Mouse (Mus musculus): Measurements from ENCODE around the gene Arhgef11. TPM values are rescaled to one million over a fixed set of nuclear protein-coding genes. Genes with fewer than 3 reads are reported as not detected.

Arhgef11 gene
- polyA plus RNA-seq, 1 experiment from 2014 or later, result 18.8 TPM

DNA sequence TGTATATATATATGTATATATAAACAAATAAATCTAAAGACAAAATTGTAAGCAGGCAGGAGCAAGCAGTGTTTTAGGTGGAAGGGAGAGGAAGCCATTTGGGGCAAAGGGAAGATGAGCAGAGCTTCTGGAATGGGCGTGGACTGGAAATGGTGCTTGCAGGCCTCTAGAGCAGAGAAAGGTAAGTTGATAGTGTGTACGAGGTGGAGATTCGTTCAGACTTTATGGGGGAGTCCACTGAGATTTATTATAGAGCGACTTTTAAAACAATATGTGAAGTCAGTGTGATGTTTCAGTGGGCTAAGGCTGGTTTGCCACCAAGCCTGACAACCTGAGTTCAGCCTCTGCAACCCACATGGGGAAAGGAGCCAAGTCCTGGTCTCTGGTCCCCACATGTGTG lies 7.5 kb downstream of the Arhgef11 start:
- H3K9me3 ChIP-seq, result no peaks in the 10 kb centered on the region

DNA sequence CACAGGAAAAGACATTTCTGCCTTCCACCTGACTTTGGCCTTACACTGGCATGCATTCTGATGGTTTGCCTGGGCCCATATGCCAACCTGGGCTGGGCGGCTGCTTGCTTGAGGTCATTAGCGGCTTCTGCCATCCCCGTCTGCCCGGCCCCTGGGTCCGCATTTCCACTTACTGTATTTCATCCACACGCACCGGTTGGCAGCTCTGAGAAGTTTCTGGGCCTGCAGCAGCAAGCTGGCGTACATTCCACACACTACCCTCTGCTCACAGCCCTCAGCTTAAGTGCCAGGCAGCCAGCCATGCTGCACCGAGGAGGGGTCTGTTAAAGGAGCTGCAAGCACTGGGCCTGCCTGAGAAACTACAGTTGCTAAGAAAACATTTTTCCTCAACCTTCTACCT lies 13.5 kb downstream of the Arhgef11 start:
- Histone ChIP-seq H3K36me3 (no peaks in the 10 kb centered on the region), H3K9ac (no peak overlapping the region), H3K9me3 (no peaks in the 10 kb centered on the region), H3K27me3 (no peaks in the 10 kb centered on the region), H3K27ac (no peak overlapping the region), H3K4me1 (peaks cover 17% of the 10 kb centered on the region), H3K4me3 (no peak overlapping the region), H3K4me2 (replicated peaks) (no peak overlapping the region)
- ATAC-seq (ENCODE audit: low FRiP score, low read depth), result no peak
- WGBS, result 87% methylated on average over 9 of the region's 9 CpGs

More for the DNA sequence above, 7.5 kb downstream of the Arhgef11 start:
- Histone ChIP-seq H3K36me3 (no peaks in the 10 kb centered on the region), H3K27ac (no peak overlapping the region), H3K4me2 (replicated peaks) (no peak overlapping the region), H3K4me3 (no peak overlapping the region), H3K9ac (no peak overlapping the region), H3K27me3 (no peaks in the 10 kb centered on the region), H3K4me1 (peaks cover 18% of the 10 kb centered on the region)
- no peak for ATAC-seq (ENCODE audit: low FRiP score, low read depth)
- 75% methylated on average over 4 of the region's 4 CpGs for WGBS

DNA sequence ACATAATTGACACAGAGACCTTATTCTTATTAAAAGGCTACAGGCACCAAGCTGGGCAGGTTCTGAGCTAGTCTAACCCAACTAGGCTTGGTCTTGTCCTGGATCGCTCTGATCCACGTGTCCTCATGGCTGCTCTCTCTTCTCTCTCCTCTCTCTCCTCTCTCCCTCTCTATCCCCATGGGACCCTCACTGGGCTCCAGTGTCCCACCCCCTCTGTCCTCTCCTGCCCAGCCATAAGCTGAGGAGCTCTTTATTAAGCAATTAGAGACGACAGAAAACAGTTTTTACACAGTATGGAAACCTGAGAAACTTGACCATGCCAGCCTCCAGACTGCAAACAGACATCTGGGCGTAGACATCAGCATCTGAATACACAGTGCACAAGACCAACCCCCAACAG lies 14.0 kb downstream of the Arhgef11 start:
- peaks cover 17% of the 10 kb centered on the region for H3K4me1 ChIP-seq
- no peak for ATAC-seq (ENCODE audit: low FRiP score, low read depth)
- no peak overlapping the region for H3K4me2 ChIP-seq (replicated peaks)
- 55% methylated on average over 4 of the region's 4 CpGs for WGBS
- H3K4me3 ChIP-seq, result no peak overlapping the region
- H3K9me3 ChIP-seq, result no peaks in the 10 kb centered on the region
- no peak overlapping the region for H3K9ac ChIP-seq
- H3K27me3 ChIP-seq, result no peaks in the 10 kb centered on the region
- no peak overlapping the region for H3K27ac ChIP-seq
- H3K36me3 ChIP-seq, result no peaks in the 10 kb centered on the region

DNA sequence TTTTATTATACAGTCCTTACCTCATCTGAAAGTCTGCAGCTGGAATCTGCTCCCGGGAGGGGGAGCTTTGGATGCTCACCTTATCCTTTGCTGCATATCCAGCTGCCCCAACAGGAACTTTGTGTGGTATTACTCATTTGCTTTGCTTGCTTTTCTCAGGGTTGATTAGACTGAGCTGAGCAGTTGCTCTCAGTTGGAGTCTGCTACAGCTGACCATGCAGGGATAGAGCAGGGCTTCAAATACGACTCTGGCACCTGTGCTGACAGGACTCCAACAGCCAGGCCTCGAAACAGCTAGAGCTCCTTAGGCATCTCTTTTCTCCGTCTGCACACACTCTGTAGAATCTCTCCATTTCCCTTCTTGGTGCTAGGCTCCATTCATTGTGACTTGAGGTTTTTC lies 18.2 kb downstream of the Arhgef11 start:
- ATAC-seq (ENCODE audit: low FRiP score, low read depth), result no peak
- no peak overlapping the region for H3K27ac ChIP-seq
- no peaks in the 10 kb centered on the region for H3K36me3 ChIP-seq
- no peaks in the 10 kb centered on the region for H3K9me3 ChIP-seq
- peaks cover 17% of the 10 kb centered on the region for H3K4me1 ChIP-seq
- no peaks in the 10 kb centered on the region for H3K27me3 ChIP-seq
- 54% methylated on average over 4 of the region's 4 CpGs for WGBS
- no peak overlapping the region for H3K9ac ChIP-seq
- H3K4me3 ChIP-seq, result no peak overlapping the region
- H3K4me2 ChIP-seq (replicated peaks), result no peak overlapping the region

DNA sequence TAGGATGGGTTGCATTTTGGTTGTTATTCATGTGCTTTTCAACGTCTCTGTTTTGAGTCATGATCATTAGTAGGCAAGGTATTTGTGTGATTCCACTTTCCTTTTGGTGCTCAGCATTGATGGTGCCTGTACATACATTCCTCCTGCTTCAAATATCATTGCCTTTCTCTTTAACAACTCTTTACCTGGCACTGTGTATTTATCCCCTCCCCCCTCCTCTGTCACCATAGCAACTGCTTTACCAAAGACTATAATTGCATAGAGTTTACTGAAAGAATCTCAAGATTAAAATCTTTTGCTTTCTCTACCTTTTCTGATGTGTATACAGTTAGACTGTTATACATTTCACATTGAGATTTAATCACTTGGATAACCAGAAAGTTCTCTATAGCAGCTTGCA lies 26.1 kb downstream of the Arhgef11 start:
- Histone ChIP-seq H3K4me3 (no peak overlapping the region), H3K27ac (no peak overlapping the region), H3K4me1 (peaks cover 10% of the 10 kb centered on the region), H3K4me2 (replicated peaks) (no peak overlapping the region), H3K9me3 (no peaks in the 10 kb centered on the region), H3K36me3 (peaks cover 13% of the 10 kb centered on the region), H3K9ac (no peak overlapping the region), H3K27me3 (no peaks in the 10 kb centered on the region)
- no peak for ATAC-seq (ENCODE audit: low FRiP score, low read depth)
- WGBS, result 82% methylated on average over 1 of the region's 1 CpGs

DNA sequence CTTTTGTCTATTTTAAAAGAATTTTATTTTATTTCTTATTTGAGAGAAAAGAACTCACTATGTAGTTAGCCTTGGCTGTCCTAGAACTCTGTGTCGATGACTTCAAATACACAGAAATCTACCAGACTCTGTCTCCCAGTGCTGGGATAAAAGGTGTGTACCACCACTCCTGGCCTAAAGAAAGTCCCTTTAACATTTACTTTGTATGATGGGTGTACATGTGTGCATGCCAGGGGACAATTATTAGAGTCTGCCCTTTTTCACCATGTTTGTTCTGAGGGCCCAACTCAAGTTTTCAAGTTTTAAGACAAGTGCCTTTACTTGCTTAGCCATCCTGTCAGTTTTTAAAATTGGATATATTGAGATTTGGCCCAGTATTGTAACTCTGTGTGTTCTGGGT lies 28.8 kb downstream of the Arhgef11 start:
- Histone ChIP-seq H3K27ac (no peak overlapping the region), H3K9ac (no peak overlapping the region), H3K27me3 (no peaks in the 10 kb centered on the region), H3K9me3 (no peaks in the 10 kb centered on the region), H3K4me1 (peaks cover 10% of the 10 kb centered on the region), H3K4me3 (no peak overlapping the region), H3K36me3 (peaks cover 7% of the 10 kb centered on the region; the same call in 1 of the 2 replicates), H3K4me2 (replicated peaks) (no peak overlapping the region)
- ATAC-seq (ENCODE audit: low FRiP score, low read depth), result no peak
- 100% methylated on average over 1 of the region's 1 CpGs for WGBS

DNA sequence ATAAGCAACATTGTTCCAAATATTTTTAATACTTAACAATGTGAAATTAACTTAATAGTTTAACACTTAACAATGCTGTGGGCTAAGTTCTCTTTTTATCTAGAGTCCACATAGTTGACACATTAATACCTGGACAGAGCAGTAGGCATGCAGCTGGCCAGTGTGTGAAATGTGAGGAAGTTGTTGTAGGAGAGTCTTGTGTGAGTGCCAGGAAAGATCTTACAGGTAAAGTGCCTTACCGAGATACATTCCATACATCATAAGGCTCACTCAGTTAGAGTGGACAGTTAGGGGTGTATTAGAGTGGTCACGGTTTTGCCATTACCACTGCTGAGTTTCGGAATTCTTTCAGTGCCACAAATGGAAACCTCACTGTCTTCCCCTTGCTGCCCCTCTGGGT lies 31.7 kb downstream of the Arhgef11 start:
- H3K4me3 ChIP-seq, result no peak overlapping the region
- H3K27me3 ChIP-seq, result no peaks in the 10 kb centered on the region
- WGBS, result 88% methylated on average over 3 of the region's 3 CpGs
- peaks cover 10% of the 10 kb centered on the region for H3K4me1 ChIP-seq
- ATAC-seq (ENCODE audit: low FRiP score, low read depth), result no peak
- no peak overlapping the region for H3K27ac ChIP-seq
- H3K9me3 ChIP-seq, result no peaks in the 10 kb centered on the region
- no peaks in the 10 kb centered on the region for H3K36me3 ChIP-seq
- H3K4me2 ChIP-seq (replicated peaks), result no peak overlapping the region
- H3K9ac ChIP-seq, result no peak overlapping the region

DNA sequence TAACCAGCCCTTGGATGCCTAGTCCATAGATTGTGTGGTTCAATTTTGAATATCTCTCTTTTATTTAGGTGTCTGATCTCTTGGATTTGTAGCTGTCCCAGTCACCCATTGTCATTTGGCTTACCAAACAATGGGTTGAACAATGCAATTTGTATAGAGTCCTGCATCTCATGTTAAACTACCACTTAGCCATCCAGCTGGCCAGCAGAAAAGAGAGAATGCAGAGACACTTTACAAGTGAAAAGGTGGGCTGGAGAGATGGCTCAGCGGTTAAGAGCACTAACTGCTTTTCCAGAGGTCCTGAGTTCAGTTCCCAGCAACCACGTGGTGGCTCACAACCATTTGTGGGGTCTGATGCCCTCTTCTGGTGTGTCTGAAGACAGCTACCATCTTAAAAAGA lies 41.0 kb downstream of the Arhgef11 start:
- WGBS, result 70% methylated on average over 2 of the region's 2 CpGs
- Histone ChIP-seq H3K9me3 (no peaks in the 10 kb centered on the region), H3K36me3 (no peaks in the 10 kb centered on the region), H3K9ac (no peak overlapping the region), H3K27ac (no peak overlapping the region), H3K4me2 (replicated peaks) (no peak overlapping the region), H3K4me3 (no peak overlapping the region), H3K27me3 (no peaks in the 10 kb centered on the region), H3K4me1 (0 out of 2 replicates have a peak, but pooled peaks cover 3% of the 10 kb centered on the region)
- no peak for ATAC-seq (ENCODE audit: low FRiP score, low read depth)

DNA sequence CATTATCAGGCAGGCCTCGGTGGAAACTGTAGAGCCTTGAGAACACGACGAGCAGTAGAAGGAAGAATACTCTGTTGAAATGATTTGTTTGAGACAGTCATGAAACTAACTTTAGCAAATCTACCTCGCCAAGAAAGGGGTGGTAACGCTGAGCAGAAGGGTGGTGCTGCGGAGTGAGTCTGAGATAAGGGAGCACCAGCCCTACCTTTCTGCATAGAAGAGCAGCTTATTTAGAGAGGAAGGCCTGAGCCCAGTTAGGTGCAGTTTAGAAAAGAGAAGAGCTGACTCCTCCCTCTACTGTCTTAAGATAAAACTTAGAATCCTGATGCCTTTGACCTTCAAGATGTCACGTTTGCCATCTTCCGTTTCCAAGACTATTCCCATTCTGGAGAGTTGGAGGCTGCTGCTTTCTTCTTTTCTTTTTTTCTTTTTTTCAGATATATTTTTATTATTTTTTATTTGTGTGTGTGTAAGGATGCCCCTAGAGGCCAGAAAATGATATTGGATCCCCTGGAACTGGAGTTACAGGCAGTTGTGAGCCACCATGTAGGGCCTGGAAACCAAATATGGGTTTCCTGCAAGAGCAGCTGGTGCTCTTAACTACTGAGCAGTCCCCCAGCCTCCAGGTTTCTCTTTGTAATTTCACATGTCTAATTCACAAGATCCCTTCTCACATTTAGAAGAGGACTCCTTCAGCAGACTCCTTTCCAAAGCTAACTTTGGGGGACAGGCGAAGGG lies 42.5 kb downstream of the Arhgef11 start:
- Histone ChIP-seq H3K27ac (no peak overlapping the region; the same call in 1 of the 2 replicates), H3K9ac (no peak overlapping the region), H3K4me3 (no peak overlapping the region), H3K36me3 (no peaks in the 10 kb centered on the region), H3K4me1 (0 out of 2 replicates have a peak, but pooled peaks cover 3% of the 10 kb centered on the region), H3K27me3 (no peaks in the 10 kb centered on the region), H3K9me3 (no peaks in the 10 kb centered on the region), H3K4me2 (replicated peaks) (no peak overlapping the region)
- 91% methylated on average over 9 of the region's 9 CpGs for WGBS
- no peak for ATAC-seq (ENCODE audit: low FRiP score, low read depth)

DNA sequence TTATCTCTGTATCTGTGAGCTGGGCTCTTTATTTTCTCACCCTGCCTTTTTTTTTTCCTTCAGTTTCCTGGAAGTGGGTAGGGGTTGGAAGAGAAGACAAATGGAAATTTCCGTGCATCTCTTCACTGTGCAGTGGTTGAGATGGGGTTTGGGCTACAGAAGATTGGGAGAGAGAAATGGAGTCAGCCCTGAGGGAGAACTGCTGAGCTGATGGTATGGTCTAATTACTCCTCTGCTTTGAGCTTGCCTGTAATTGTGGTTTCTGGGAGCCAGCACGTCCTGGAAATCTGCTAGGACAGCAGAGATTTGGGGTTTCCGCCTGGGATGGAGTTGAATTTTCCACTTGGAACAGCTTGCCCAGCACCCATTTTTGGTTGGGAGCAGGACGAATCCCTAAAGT lies 43.1 kb downstream of the Arhgef11 start:
- H3K9me3 ChIP-seq, result no peaks in the 10 kb centered on the region
- no peaks in the 10 kb centered on the region for H3K36me3 ChIP-seq
- H3K4me3 ChIP-seq, result no peak overlapping the region
- H3K27ac ChIP-seq, result no peak overlapping the region; the same call in 1 of the 2 replicates
- H3K9ac ChIP-seq, result no peak overlapping the region
- ATAC-seq (ENCODE audit: low FRiP score, low read depth), result no peak
- H3K27me3 ChIP-seq, result no peaks in the 10 kb centered on the region
- H3K4me2 ChIP-seq (replicated peaks), result no peak overlapping the region
- WGBS, result 69% methylated on average over 4 of the region's 4 CpGs
- H3K4me1 ChIP-seq, result 0 out of 2 replicates have a peak, but pooled peaks cover 3% of the 10 kb centered on the region

DNA sequence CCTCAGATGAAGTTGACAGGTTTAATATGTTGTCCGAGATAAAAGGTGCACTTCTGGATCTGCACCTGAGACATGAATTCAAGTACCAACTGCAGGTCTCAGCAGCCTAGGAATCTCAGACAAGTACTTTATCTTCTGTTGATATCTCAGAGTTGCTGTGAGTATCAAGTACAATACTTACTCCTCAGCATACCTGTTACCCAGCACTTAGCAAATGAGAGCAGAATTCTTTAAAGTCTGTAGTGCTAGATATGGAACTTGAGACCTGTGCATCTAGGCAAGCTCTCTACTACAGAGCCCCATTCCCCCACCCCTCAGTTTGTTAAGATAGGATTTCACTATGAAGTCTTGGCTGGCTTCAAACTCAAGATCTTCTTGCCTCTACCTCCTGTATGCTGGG lies 43.9 kb downstream of the Arhgef11 start:
- no peak overlapping the region for H3K27ac ChIP-seq
- no peak overlapping the region for H3K9ac ChIP-seq
- no peaks in the 10 kb centered on the region for H3K9me3 ChIP-seq
- ATAC-seq (ENCODE audit: low FRiP score, low read depth), result no peak
- WGBS, result 90% methylated on average over 1 of the region's 1 CpGs
- H3K4me1 ChIP-seq, result 0 out of 2 replicates have a peak, but pooled peaks cover 3% of the 10 kb centered on the region
- H3K27me3 ChIP-seq, result no peaks in the 10 kb centered on the region
- no peak overlapping the region for H3K4me2 ChIP-seq (replicated peaks)
- H3K4me3 ChIP-seq, result no peak overlapping the region
- H3K36me3 ChIP-seq, result no peaks in the 10 kb centered on the region

DNA sequence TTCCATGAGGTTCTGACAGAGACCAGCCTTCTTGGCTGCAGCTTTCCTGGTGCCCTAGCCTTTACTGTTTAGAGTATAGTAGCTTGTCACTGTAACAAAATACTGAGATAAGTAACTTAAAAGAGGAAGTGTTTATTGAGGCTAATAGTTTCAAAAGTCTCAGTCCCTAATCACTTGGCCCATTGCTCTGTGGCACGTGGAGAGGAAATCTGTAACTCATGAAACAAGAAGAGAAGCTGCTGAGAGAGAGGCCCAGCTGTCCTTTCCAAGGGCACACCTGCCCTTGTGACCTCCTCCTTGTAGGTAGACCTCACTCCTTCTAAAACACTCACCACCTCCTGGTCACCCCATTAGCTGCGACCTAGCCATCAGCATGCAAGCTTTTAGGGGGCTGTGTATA lies 101.2 kb downstream of the Arhgef11 start:
- Histone ChIP-seq H3K9me3 (no peaks in the 10 kb centered on the region), H3K27me3 (no peaks in the 10 kb centered on the region), H3K4me1 (no peaks in the 10 kb centered on the region), H3K9ac (no peak overlapping the region), H3K27ac (no peak overlapping the region), H3K4me3 (no peak overlapping the region), H3K4me2 (replicated peaks) (no peak overlapping the region), H3K36me3 (peaks cover 89% of the 10 kb centered on the region)
- ATAC-seq (ENCODE audit: low FRiP score, low read depth), result no peak
- WGBS, result 75% methylated on average over 2 of the region's 2 CpGs

DNA sequence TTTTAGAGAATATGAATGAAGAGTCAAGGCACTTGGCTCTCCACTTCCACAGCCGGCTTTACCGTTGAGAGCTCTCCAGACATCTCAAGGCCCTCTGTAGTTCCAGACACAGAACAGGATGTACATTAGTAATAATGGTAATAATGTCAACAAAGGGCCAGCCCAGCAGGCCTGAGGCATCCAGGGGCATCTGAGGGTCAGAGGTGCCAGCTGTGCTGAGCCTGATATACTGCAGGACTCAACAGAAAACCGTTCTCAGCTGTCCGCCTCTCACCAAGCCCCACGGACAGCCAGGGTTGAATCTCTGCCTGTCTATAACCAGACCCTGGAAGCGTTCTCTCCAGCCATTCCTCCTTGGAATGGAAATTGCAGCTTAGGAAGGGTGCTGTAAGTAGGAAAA lies 107.2 kb downstream of the Arhgef11 start:
- H3K27me3 ChIP-seq, result no peaks in the 10 kb centered on the region
- ATAC-seq (ENCODE audit: low FRiP score, low read depth), result no peak
- peaks cover 91% of the 10 kb centered on the region for H3K36me3 ChIP-seq
- H3K9ac ChIP-seq, result no peak overlapping the region
- H3K27ac ChIP-seq, result no peak overlapping the region
- H3K9me3 ChIP-seq, result no peaks in the 10 kb centered on the region
- H3K4me2 ChIP-seq (replicated peaks), result no peak overlapping the region
- 72% methylated on average over 6 of the region's 6 CpGs for WGBS
- no peaks in the 10 kb centered on the region for H3K4me1 ChIP-seq
- H3K4me3 ChIP-seq, result no peak overlapping the region

All from limb, embryonic 13.5 days (tissue).